Mouse (Mus musculus): ENCODE data around the gene Fam118b. TPM values are rescaled to one million over a fixed set of nuclear protein-coding genes. Genes with fewer than 3 reads are reported as not detected.

Gene Fam118b
- polyA plus RNA-seq (2014; fragmentation: Illumina TruSeq; extraction: RNeasy Lipid Tissue Mini Kit (QIAGEN cat#74804); ENCODE audit: low read depth, low replicate concordance): 20.1 TPM

DNA sequence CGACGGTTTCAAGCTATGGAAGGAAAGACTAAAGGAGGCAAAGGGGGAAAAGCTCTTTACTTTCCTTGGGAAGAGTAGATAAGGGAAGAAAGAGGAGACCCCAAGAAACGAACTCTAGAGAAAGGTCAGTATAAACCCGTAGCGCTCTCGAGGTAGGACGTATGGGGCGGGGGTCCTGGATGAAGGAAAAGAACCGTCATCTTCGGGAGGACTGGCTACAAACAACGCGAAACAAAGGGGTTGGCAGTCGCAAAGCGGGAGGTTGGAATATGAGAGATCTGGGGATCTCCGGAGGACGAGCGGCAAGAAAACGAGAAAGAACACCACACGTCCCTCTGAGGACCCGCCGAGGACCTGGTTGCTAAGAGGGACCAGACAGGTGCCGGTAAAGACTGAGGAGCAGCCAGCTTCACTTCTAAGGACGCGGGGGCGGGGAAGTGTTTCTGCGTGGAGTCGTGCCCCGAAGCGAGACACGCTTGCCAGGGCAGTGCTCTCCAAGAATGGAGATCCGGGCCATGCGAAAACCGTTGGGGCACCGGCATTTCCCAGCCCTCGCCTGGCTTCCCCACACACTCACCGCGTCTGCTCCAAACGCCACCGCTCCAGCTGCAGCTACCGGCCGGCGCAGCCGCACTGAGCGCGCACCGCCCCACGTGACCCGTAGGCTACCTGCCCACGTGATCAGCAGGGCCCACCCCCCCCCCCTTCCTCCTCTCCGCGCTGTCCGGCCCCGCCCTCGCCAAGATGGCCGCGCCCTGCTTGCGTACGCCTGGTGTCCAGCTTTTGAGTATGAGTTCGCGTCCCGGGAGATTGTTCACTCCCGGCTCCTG is at the start of gene Fam118b, which contains the start of gene Rpusd4:
Gene Fam118b (minus strand): TSS at position 660 of the 830 bp plus-strand sequence.
Gene Rpusd4 (plus strand): TSS at position 720 of the 830 bp plus-strand sequence.

DNA sequence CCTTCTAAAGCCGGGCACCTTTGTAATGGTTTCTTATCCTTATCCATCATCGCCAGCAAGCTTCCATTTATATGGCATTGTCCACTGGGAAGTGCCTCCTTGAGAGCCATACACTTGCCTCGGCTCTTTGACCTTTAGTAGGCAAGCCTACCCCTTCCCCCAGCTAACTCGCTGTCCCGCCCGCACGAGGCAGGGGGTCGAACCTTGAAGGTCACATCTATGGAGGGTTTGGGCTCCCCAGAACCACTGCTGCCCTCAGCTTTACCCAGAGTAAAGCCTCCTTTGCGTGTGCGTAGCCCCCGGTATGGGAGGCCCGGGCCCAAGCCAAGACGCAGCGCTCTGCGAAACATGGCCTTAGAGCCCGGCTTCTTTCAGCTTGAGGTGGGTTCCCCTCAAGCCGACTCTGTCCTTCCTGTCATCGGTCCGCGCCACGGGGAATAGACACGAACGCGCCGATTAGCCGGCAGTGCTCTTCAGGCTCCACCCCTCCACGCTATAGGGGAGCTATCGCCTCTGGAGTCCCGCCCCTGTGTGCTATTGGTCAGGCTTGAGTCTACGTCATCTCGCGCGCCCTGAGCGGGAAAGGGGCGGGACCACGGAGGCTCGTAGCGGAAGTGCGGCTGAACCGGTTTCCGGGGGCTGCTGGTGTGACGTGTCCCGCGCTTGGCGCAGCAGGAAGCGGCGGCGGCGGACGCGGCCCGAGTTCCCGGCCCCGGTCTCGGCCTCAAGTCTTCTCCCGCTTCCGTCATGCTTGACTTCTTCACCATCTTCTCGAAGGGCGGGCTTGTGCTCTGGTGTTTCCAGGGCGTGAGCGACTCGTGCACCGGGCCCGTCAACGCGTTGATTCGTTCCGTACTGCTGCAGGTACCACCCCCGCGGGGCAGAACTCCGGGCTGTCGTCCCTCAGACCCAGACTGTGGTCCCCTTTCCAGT is 56.8 kb downstream of the Fam118b start, which contains the start of gene Foxred1:
Gene Foxred1 (minus strand): TSS at position 514 of the 933 bp plus-strand sequence.

DNA sequence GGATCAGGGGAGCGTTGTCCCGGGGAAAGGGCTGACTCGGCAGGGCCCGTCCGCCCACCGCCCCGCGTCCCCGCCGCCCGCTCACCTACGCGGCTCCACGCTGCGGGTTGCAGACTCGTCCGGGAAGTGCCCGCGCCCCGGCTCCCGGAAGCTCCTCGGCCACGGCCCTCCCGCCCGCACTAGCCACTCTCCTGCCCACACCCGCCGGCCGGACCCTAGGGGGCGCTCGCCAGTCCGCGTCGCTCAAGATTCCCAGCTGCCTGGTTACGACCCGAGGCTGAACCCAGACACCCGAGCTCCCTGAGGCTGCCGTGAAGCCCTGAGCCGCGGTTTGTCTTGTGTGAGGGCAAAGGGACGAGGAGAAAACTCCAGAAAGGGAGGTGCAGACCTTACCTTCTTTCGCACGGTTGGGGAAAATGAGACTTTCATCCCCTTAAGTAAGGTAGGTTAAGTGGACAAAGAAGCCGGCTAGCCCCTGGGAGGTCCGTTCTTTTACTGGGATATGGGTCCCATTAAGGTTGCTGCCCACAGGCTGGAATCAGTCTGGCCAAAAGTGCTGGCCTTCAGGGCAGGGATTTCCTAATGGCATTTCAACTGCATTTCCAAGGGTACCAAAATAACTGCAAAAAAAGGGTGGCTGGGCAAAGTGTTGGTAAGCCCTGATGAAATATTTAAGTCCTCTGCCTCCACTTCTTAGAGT is 67.7 kb downstream of the Fam118b start, which contains the start of the genes Srpr and Tirap:
Gene Srpr (plus strand): TSS at position 404 of the 700 bp plus-strand sequence.
Gene Tirap (minus strand): TSS at position 520 of the 700 bp plus-strand sequence.

DNA sequence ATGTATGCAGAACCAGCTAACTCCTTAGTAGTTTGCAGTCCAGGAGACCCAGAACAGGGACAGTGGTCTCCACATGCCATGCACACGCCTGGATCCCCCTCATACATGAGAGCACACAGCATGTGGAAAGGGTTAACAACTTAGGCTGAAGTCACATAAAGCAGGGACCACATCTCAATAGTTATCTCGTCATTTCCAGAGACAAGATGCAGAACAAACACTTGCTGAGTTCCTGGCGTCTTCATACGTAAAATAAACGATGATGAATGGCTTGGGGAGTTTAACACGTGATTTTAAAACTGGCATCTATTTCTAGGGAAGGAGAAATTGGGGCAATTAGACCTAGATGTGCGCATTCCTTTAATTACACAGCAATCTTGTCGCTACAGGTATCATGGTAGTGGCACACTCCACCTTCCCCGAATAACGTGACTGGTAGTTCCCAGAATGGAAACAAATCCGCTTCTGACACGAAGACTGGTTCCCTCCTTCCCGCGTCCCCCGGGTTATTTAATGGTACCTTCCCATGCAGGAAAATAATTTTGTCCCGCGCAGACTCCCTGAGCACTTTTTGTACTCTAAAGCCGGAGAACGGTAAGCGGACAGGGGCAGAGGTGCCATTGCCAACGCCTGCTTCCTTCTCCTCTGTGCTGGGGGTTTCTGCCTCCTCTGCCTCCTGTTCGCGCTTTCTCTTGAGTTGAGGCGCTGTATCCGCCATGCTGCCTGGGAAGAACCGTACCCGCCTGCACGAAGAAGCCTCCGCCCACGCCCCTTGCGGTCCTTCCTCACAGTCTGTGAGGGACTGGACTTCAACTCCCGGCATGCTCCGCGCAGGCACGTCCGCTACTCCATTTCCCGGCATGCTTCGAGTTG is 92.1 kb downstream of the Fam118b start, which contains the start of gene Dcps:
Gene Dcps (minus strand): TSS at position 811 of the 873 bp plus-strand sequence.

Other genes starting within 250 kb of the Fam118b start
- gene St3gal4, start 148.5 kb downstream of the Fam118b start, polyA plus RNA-seq (2014; fragmentation: Illumina TruSeq; extraction: RNeasy Lipid Tissue Mini Kit (QIAGEN cat#74804); ENCODE audit: low read depth, low replicate concordance): 26.2 TPM
- 28.5 TPM for gene Dcps, start 91.7 kb downstream of the Fam118b start, polyA plus RNA-seq (2014; fragmentation: Illumina TruSeq; extraction: RNeasy Lipid Tissue Mini Kit (QIAGEN cat#74804); ENCODE audit: low read depth, low replicate concordance)
- 168 TPM for gene Srpr, start 67.6 kb downstream of the Fam118b start, polyA plus RNA-seq (2014; fragmentation: Illumina TruSeq; extraction: RNeasy Lipid Tissue Mini Kit (QIAGEN cat#74804); ENCODE audit: low read depth, low replicate concordance)
- 7.2 TPM for gene Tirap, start 67.5 kb downstream of the Fam118b start, polyA plus RNA-seq (2014; fragmentation: Illumina TruSeq; extraction: RNeasy Lipid Tissue Mini Kit (QIAGEN cat#74804); ENCODE audit: low read depth, low replicate concordance)
- gene Foxred1, start 56.8 kb downstream of the Fam118b start, polyA plus RNA-seq (2014; fragmentation: Illumina TruSeq; extraction: RNeasy Lipid Tissue Mini Kit (QIAGEN cat#74804); ENCODE audit: low read depth, low replicate concordance): 47.8 TPM
- 15.5 TPM for gene Rpusd4, start 60 bp upstream of the Fam118b start, polyA plus RNA-seq (2014; fragmentation: Illumina TruSeq; extraction: RNeasy Lipid Tissue Mini Kit (QIAGEN cat#74804); ENCODE audit: low read depth, low replicate concordance)
- 21.7 TPM for gene Cdon, start 153.3 kb upstream of the Fam118b start, polyA plus RNA-seq (2014; fragmentation: Illumina TruSeq; extraction: RNeasy Lipid Tissue Mini Kit (QIAGEN cat#74804); ENCODE audit: low read depth, low replicate concordance)